Mouse (Mus musculus) neural tube, embryonic 12.5 days (tissue): ENCODE data around the gene Fndc4. TPM values are rescaled to one million over a fixed set of nuclear protein-coding genes. Genes with fewer than 3 reads are reported as not detected.

Experiments used
- ATAC-seq: fragments of 200-750 bp; cut with Nextera tagmentation; 2 replicates; pipeline ENCODE4 v1.8.0; 2017; ENCODE audit warnings: low read depth, mild to moderate bottlenecking, moderate TSS enrichment, moderate library complexity; ENCODE audit not compliant: low FRiP score
- H3K27ac ChIP-seq: fragments of 300-500 bp; sonication (generic); 2 replicates; pipeline ENCODE4 v1.5.1; 2016
- H3K27me3 ChIP-seq: fragments of 300-500 bp; sonication (generic); replicated peaks from 2 replicates; pipeline ENCODE4 v1.6.1; 2016; ENCODE audit warnings: mild to moderate bottlenecking
- H3K36me3 ChIP-seq: fragments of 300-500 bp; sonication (generic); 2 replicates; pipeline ENCODE4 v1.6.1; 2016; ENCODE audit warnings: mild to moderate bottlenecking
- H3K4me1 ChIP-seq: fragments of 300-500 bp; sonication (generic); 2 replicates; pipeline ENCODE4 v1.6.1; 2016
- H3K4me2 ChIP-seq: fragments of 300-500 bp; sonication (generic); replicated peaks from 2 replicates; pipeline ENCODE4 v1.6.1; 2016; ENCODE audit warnings: mild to moderate bottlenecking
- H3K4me3 ChIP-seq: fragments of 300-500 bp; sonication (generic); 2 replicates; pipeline ENCODE4 v1.5.1; 2016
- H3K9ac ChIP-seq: fragments of 300-500 bp; sonication (generic); 2 replicates; pipeline ENCODE4 v1.6.1; 2016; ENCODE audit warnings: mild to moderate bottlenecking
- H3K9me3 ChIP-seq: fragments of 300-500 bp; sonication (generic); 2 replicates; pipeline ENCODE4 v1.6.1; 2016; ENCODE audit warnings: mild to moderate bottlenecking
- WGBS: fragments of 180-500 bp; shearing (Covaris S2); methylation state at CpG from one replicate; pipeline ENCODE4 v1.1.7; 2016; 5-methylcytosine and 5-hydroxymethylcytosine counted together
- polyA plus RNA-seq: library from polyadenylated mRNA; unstranded; fragments of >200 nt; fragmentation: Nextera tagmentation; extraction: Ambion mirVana; gene quantifications from 2 replicates; pipeline ENCODE4 v1.2.1, GENCODE M21; 2016

Fndc4 gene
- polyA plus RNA-seq, 1 experiment from 2014 or later, result 80.7 TPM

- H3K4me3 ChIP-seq, result no peak overlapping the region
- no peak overlapping the region for H3K9ac ChIP-seq
- H3K4me2 ChIP-seq, result no peak overlapping the region
- WGBS, result 87% methylated on average over 8 of the region's 8 CpGs
- H3K9me3 ChIP-seq, result no peaks in the 10 kb centered on the region
- peaks cover 9% of the 10 kb centered on the region for H3K4me1 ChIP-seq
- H3K27ac ChIP-seq, result no peak overlapping the region
- no peak for ATAC-seq
- peaks cover 9% of the 10 kb centered on the region; the same call in 1 of the 2 replicates for H3K27me3 ChIP-seq
- H3K36me3 ChIP-seq, result peaks cover 82% of the 10 kb centered on the region
Observed at GRCm38 (mm10) chr5:31254901-31255300, 41.0 kb downstream of the Fndc4 start.

DNA sequence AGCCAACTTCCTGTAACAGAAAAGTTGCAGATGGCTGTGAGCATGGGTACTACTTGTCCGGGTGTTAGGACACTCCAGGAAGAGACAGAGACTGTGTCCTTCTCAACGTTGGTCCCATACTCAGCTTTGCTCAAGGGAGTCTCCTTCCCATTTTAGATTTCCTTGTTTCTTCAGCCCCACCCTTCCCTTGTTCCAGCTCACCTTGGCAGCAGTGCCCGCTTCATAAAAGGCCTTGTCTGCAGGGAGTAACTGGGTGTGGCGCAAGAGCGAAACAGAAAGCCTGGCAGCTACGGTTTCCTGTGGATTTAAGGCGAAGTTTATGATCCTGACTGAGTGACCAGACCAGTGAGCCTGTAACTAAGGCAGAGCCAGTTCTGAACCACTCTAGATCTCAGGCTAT lies 41.4 kb downstream of the Fndc4 start:
- Histone ChIP-seq H3K9ac (no peak overlapping the region), H3K27ac (no peak overlapping the region), H3K4me3 (no peak overlapping the region), H3K4me1 (peaks cover 9% of the 10 kb centered on the region), H3K4me2 (no peak overlapping the region), H3K27me3 (peaks cover 9% of the 10 kb centered on the region; the same call in 1 of the 2 replicates), H3K36me3 (peaks cover 82% of the 10 kb centered on the region), H3K9me3 (no peaks in the 10 kb centered on the region)
- ATAC-seq, result no peak
- 84% methylated on average over 7 of the region's 7 CpGs for WGBS

GRCm38 (mm10) chr5:31253806-31254205 lies 42.1 kb downstream of the Fndc4 start:
- Histone ChIP-seq H3K9ac (no peak overlapping the region), H3K36me3 (peaks cover 83% of the 10 kb centered on the region), H3K4me3 (no peak overlapping the region), H3K9me3 (no peaks in the 10 kb centered on the region), H3K4me2 (no peak overlapping the region), H3K27me3 (peaks cover 9% of the 10 kb centered on the region; the same call in 1 of the 2 replicates), H3K4me1 (peaks cover 9% of the 10 kb centered on the region), H3K27ac (no peak overlapping the region)
- WGBS, result 95% methylated on average over 8 of the region's 8 CpGs
- ATAC-seq, result no peak

- Histone ChIP-seq H3K4me1 (peaks cover 9% of the 10 kb centered on the region), H3K4me2 (no peak overlapping the region), H3K9ac (no peak overlapping the region), H3K4me3 (no peak overlapping the region), H3K36me3 (peaks cover 88% of the 10 kb centered on the region), H3K27ac (no peak overlapping the region), H3K27me3 (peaks cover 9% of the 10 kb centered on the region; the same call in 1 of the 2 replicates), H3K9me3 (no peaks in the 10 kb centered on the region)
- ATAC-seq, result no peak
- 84% methylated on average over 16 of the region's 16 CpGs for WGBS
Observed at GRCm38 (mm10) chr5:31252795-31253545, 42.9 kb downstream of the Fndc4 start.

GRCm38 (mm10) chr5:31252151-31252550 lies 43.7 kb downstream of the Fndc4 start:
- Histone ChIP-seq H3K9ac (no peak overlapping the region), H3K9me3 (no peaks in the 10 kb centered on the region), H3K4me1 (peaks cover 9% of the 10 kb centered on the region), H3K27ac (no peak overlapping the region), H3K4me3 (no peak overlapping the region), H3K27me3 (peaks cover 9% of the 10 kb centered on the region; the same call in 1 of the 2 replicates), H3K36me3 (peaks cover 87% of the 10 kb centered on the region), H3K4me2 (peak overlapping the region; percentile 46; the same call in 1 of the 2 replicates)
- 52% methylated on average over 10 of the region's 10 CpGs for WGBS
- no peak for ATAC-seq

DNA sequence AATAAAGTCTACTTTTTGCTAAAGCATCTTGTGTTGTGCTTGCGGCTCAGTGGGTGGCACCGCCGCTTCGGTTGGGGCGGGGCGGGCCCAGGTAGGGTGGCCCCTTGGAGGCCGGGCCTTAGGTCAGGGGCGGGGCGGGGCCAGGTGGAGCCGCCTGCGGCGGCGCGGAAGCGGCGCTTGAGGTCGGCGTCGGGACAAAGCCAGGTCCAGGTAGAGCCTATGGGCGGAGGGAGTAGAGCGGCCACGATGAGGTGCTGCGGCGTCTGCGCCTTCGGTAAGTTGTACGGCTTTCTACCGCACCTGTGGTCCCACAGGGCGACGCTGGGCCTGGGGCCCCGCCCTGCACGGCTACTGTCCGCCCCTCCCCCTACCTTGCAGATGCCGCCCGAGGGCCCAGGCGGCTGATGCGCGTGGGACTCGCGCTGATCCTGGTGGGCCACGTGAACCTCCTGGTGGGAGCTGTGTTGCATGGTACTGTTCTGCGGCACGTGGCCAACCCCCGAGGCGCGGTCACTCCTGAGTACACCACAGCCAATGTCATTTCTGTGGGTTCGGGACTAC lies 44.3 kb downstream of the Fndc4 start, which contains the start of gene Krtcap3:
Gene Krtcap3 (plus strand): TSS at position 151 of the 561 bp plus-strand sequence.
- H3K27me3 ChIP-seq, result peaks cover 9% of the 10 kb centered on the region; the same call in 1 of the 2 replicates
- WGBS, result 11% methylated on average over 47 of the region's 47 CpGs
- H3K4me1 ChIP-seq, result peaks cover 9% of the 10 kb centered on the region
- 0 out of 2 replicates have a peak within 1 kb of the TSS, but pooled peaks have one; percentile 26 for H3K9ac ChIP-seq
- peak; percentile 50 for ATAC-seq
- peak within 1 kb of the TSS; percentile 46 for H3K4me2 ChIP-seq
- H3K4me3 ChIP-seq, result peak within 1 kb of the TSS; percentile 16; the same call in 1 of the 2 replicates
- H3K27ac ChIP-seq, result no peak within 1 kb of the TSS
- peaks cover 90% of the 10 kb centered on the region for H3K36me3 ChIP-seq
- no peaks in the 10 kb centered on the region for H3K9me3 ChIP-seq

DNA sequence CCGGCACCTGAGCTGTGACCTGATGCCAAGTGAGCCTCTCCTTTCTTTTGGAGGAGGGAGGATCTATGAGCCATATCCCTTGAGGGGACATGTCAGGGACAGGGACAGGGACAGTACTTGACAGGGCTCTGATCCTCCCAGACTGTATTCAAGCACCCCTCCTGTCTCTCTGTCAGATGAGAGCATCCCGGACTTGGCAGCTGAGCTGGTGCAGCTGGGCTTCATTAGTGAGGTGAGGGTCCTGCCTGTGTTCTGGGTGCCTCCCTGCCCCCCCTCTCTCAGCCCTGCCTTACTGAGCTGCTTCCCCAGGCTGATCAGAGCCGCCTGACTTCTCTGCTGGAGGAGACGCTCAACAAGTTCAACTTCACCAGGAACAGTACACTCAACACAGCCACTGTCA lies 45.2 kb downstream of the Fndc4 start:
- 69% methylated on average over 4 of the region's 4 CpGs for WGBS
- H3K36me3 ChIP-seq, result peaks cover 96% of the 10 kb centered on the region
- no peak; the same call in 1 of the 2 replicates for ATAC-seq
- H3K9me3 ChIP-seq, result no peaks in the 10 kb centered on the region
- peaks cover 9% of the 10 kb centered on the region; the same call in 1 of the 2 replicates for H3K27me3 ChIP-seq
- H3K4me1 ChIP-seq, result peaks cover 9% of the 10 kb centered on the region
- H3K4me2 ChIP-seq, result no peak overlapping the region
- H3K9ac ChIP-seq, result no peak overlapping the region
- no peak overlapping the region for H3K4me3 ChIP-seq
- H3K27ac ChIP-seq, result no peak overlapping the region

Other genes with a start within 250 kb of the Fndc4 start
- 119 and 125 TPM in 2 replicates for gene Atraid, start 247.8 kb downstream of the Fndc4 start, polyA plus RNA-seq
- gene Slc5a6, start 247.2 kb downstream of the Fndc4 start, polyA plus RNA-seq, result 11.0 and 12.2 TPM in 2 replicates
- gene Cad, start 241.3 kb downstream of the Fndc4 start, polyA plus RNA-seq, result 24.2 and 30.1 TPM in 2 replicates
- not detected in 2 replicates for gene Dnajc5g, start 189.8 kb downstream of the Fndc4 start, polyA plus RNA-seq
- 16.2 and 18.8 TPM in 2 replicates for gene Slc30a3, start 187.8 kb downstream of the Fndc4 start, polyA plus RNA-seq
- gene Trim54, start 179.4 kb downstream of the Fndc4 start, polyA plus RNA-seq, result 0.79 and 0.88 TPM in 2 replicates
- not detected in 2 replicates for gene Ucn, start 157.3 kb downstream of the Fndc4 start, polyA plus RNA-seq
- gene Mpv17, start 141.8 kb downstream of the Fndc4 start, polyA plus RNA-seq, result 50.3 and 51.5 TPM in 2 replicates
- gene Gm29609, start 116.2 kb downstream of the Fndc4 start, polyA plus RNA-seq, result 1.5 and 2.4 TPM in 2 replicates
- gene Gtf3c2, start 115.9 kb downstream of the Fndc4 start, polyA plus RNA-seq, result 86.7 and 90.5 TPM in 2 replicates
- gene Snx17, start 102.9 kb downstream of the Fndc4 start, polyA plus RNA-seq, result 131 and 134 TPM in 2 replicates
- 71.7 and 80.3 TPM in 2 replicates for gene Eif2b4, start 102.7 kb downstream of the Fndc4 start, polyA plus RNA-seq
- 24.2 and 27.3 TPM in 2 replicates for gene Zfp513, start 93.8 kb downstream of the Fndc4 start, polyA plus RNA-seq
- 151 and 161 TPM in 2 replicates for gene Ppm1g, start 75.4 kb downstream of the Fndc4 start, polyA plus RNA-seq
- 150 TPM in 2 replicates for gene Nrbp1, start 55.2 kb downstream of the Fndc4 start, polyA plus RNA-seq
- 0.80 and 0.90 TPM in 2 replicates for gene Gm9970, start 54.8 kb downstream of the Fndc4 start, polyA plus RNA-seq
- 3.1 and 5.1 TPM in 2 replicates for gene Krtcap3, start 44.4 kb downstream of the Fndc4 start, polyA plus RNA-seq
- gene Ift172, start 5.0 kb downstream of the Fndc4 start, polyA plus RNA-seq, result 41.2 and 43.9 TPM in 2 replicates
- 0.23 and 0.49 TPM in 2 replicates for gene Gckr, start 1.4 kb upstream of the Fndc4 start, polyA plus RNA-seq
- gene Zfp512, start 156.4 kb upstream of the Fndc4 start, polyA plus RNA-seq, result 97.1 and 100 TPM in 2 replicates
- gene 4930548H24Rik, start 189.7 kb upstream of the Fndc4 start, polyA plus RNA-seq, result not detected in 2 replicates
- 73.2 and 76.3 TPM in 2 replicates for gene Gpn1, start 198.7 kb upstream of the Fndc4 start, polyA plus RNA-seq
- gene Slc4a1ap, start 230.9 kb upstream of the Fndc4 start, polyA plus RNA-seq, result 36.5 and 40.7 TPM in 2 replicates
- gene Supt7l, start 231.7 kb upstream of the Fndc4 start, polyA plus RNA-seq, result 29.5 and 30.8 TPM in 2 replicates